Mouse (Mus musculus) ES-E14 (cell line): ENCODE measurements around the gene Jade1.

Experiments
- ZC3H11A ChIP-seq: IDR thresholded peaks from 2 replicates; pipeline ENCODE4 v1.6.1; 2012; ENCODE audit warnings: low read depth, mild to moderate bottlenecking, inconsistent platforms, low read length, borderline replicate concordance
- ZNF384 ChIP-seq: IDR thresholded peaks from 2 replicates; pipeline ENCODE4 v1.6.1; 2012; ENCODE audit warnings: low read depth, low read length, inconsistent platforms

GRCm38 (mm10) chr3:41509441-41509840, 46.1 kb upstream of the Jade1 start:
- no peak for TF ChIP-seq ZC3H11A
- TF ChIP-seq ZNF384, result no peak
